Mouse (Mus musculus) naive thymus-derived CD4-positive, alpha-beta T cell, adult 2 months (primary cell): ENCODE results near the gene Zfp968.
"Not testable (repeated sequence)": the region's sequence is repeated elsewhere in the genome, so short reads cannot be mapped to it uniquely, and the experiment has no call there.

Experiments used
- DNase-seq: peaks from one replicate; pipeline ENCODE4 v3.0.0-alpha.2; 2011; ENCODE audit warnings: low read depth

The Zfp968 gene

DNA sequence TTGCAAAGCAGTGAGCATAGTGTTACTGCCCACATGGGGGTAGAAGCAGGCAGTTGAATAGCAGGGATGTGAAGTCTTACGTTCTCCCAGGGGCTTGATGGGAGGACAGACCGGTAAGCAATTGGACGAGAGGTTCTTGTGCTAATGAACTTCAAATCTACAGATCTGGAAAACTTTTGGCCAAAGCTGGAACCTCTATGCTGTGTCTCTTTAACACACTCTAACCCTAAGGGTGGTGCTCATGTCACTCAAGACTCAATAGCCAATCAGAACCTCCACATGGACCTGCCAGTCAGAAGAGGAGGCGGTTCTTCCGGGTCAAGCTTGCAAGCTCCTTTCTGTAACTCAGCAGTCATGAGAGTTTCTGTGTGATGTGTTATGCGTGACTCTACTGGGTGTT lies at the start of gene Zfp968:
Zfp968 (plus strand) TSS at position 301 of the 400 bp plus-strand sequence.
- DNase-seq, result not testable (repeated sequence)

GRCm38 (mm10) chr2:175338097-175338496 lies 34.1 kb upstream of the Zfp968 start, which contains the start of gene Gm4631:
Gene Gm4631 (minus strand): TSS chr2:175338197.
- not testable (repeated sequence) for DNase-seq
